Mouse (Mus musculus) E14TG2a.4 (cell line): Measurements from ENCODE around the gene Pola2.
A peak's percentile ranks its signal among the peaks of the same experiment; 100 is the strongest.

Experiments
- H3K27me3 ChIP-seq: 2 replicates; pipeline ENCODE4 v1.6.1; 2014; ENCODE audit warnings: low read length, control low read depth; ENCODE audit not compliant: insufficient read depth
- H3K36me3 ChIP-seq: 2 replicates; pipeline ENCODE4 v1.6.1; 2014; ENCODE audit warnings: low read length, control low read depth; ENCODE audit not compliant: insufficient read depth
- H3K4me1 ChIP-seq: replicated peaks from 2 replicates; pipeline ENCODE4 v1.6.1; 2014; ENCODE audit warnings: low read depth, low read length, control low read depth
- H3K4me3 ChIP-seq: replicated peaks from 2 replicates; pipeline ENCODE4 v1.5.1; 2014; ENCODE audit warnings: mild to moderate bottlenecking, low read length
- H3K9me3 ChIP-seq: 2 replicates; pipeline ENCODE4 v1.6.1; 2014; ENCODE audit warnings: low read length, control low read depth
- CTCF ChIP-seq: conservative IDR thresholded peaks from 2 replicates; pipeline ENCODE4 v1.5.1; 2014; ENCODE audit warnings: low read length
- NANOG ChIP-seq: IDR thresholded peaks from 2 replicates; pipeline ENCODE4 v1.6.1; 2014; ENCODE audit warnings: borderline replicate concordance, low read length, mixed read lengths
- POU5F1 ChIP-seq: IDR thresholded peaks from 2 replicates; pipeline ENCODE4 v1.6.1; 2014; ENCODE audit warnings: low read length, borderline replicate concordance

Pola2 gene

GRCm38 (mm10) chr19:5980477-5980876, 16.5 kb upstream of the Pola2 start:
- no peaks in the 10 kb centered on the region for H3K27me3 ChIP-seq
- H3K4me1 ChIP-seq: peaks cover 21% of the 10 kb centered on the region
- H3K36me3 ChIP-seq: no peaks in the 10 kb centered on the region
- H3K9me3 ChIP-seq: no peaks in the 10 kb centered on the region
- TF ChIP-seq CTCF: no peak
- TF ChIP-seq POU5F1: no peak
- TF ChIP-seq NANOG: no peak
- no peak overlapping the region for H3K4me3 ChIP-seq

DNA sequence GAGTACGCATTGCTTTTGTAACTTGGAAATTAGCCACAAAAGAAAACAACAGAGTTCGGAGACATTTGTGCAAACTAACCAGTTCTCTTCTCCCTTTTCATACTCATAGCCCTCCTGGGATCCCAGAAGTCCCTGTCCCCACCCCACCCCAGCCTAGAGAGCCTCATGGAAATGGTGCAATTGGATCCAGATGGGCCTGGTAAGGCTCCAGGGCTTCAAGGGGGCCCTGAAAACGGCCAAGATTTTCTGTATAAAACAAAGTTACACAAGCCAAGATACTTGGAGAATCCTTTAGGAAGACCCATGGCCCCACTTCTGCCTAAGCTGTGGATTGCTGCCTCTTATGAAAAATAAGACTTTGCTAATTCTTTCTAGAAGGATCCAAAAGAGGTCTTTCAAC, 13.7 kb upstream of the Pola2 start:
- TF ChIP-seq NANOG (no peak), POU5F1 (no peak), CTCF (no peak)
- Histone ChIP-seq H3K4me3 (no peak overlapping the region), H3K4me1 (peaks cover 16% of the 10 kb centered on the region), H3K27me3 (no peaks in the 10 kb centered on the region), H3K9me3 (no peaks in the 10 kb centered on the region), H3K36me3 (no peaks in the 10 kb centered on the region)

DNA sequence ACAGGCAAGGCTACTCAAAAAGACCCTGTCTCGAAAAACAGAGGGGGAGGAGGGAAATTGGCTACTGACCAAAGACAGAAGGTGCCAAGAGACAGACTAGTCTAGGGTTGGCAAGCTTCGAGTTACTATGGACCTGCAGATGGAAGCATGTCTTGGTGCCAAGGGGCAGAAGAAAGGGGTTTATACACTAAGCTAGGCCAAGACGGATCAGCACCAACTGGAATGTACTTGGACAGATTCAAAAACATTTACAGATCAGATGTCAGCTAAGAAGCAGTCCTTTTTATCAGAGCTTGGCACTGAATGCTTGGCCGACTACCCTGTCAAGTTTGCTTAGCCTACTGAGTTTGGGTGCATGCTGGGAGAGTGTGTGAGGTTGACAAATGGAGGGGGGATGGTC, 11.7 kb upstream of the Pola2 start:
- Histone ChIP-seq H3K27me3 (0 out of 2 replicates have a peak, but pooled peaks cover 3% of the 10 kb centered on the region), H3K4me1 (peaks cover 9% of the 10 kb centered on the region), H3K36me3 (no peaks in the 10 kb centered on the region), H3K9me3 (no peaks in the 10 kb centered on the region), H3K4me3 (no peak overlapping the region)
- TF ChIP-seq POU5F1: no peak
- no peak for TF ChIP-seq CTCF
- TF ChIP-seq NANOG: no peak

GRCm38 (mm10) chr19:5975112-5975511, 11.1 kb upstream of the Pola2 start:
- TF ChIP-seq NANOG: no peak
- TF ChIP-seq CTCF: no peak
- TF ChIP-seq POU5F1: no peak

DNA sequence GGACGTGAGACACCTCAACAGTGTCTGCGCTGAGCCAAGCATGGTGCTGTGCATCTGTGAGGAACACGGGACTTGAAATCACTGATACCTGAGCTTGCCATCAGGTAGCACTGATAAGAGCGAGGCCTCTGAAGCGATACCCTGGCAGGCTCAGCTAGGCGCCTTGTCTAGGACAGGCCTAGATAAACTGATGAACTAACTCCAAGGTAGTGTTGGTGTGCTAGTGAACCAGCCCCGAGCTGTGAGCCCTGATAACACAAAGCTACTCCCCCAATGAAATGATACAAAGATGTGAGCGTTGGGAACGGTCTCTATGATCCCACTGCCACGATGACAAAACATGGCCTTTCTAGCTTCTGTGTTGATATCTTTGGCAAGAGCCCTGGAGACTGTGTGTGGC, 3.7 kb upstream of the Pola2 start:
- Histone ChIP-seq H3K4me1 (peaks cover 44% of the 10 kb centered on the region), H3K4me3 (no peak overlapping the region), H3K9me3 (no peaks in the 10 kb centered on the region), H3K27me3 (0 out of 2 replicates have a peak, but pooled peaks cover 3% of the 10 kb centered on the region), H3K36me3 (peaks cover under 1% of the 10 kb centered on the region)
- TF ChIP-seq CTCF (no peak), POU5F1 (no peak), NANOG (no peak)

More at GRCm38 (mm10) chr19:5975112-5975511, 11.1 kb upstream of the Pola2 start:
- H3K9me3 ChIP-seq: no peaks in the 10 kb centered on the region
- no peak overlapping the region for H3K4me3 ChIP-seq
- H3K4me1 ChIP-seq: peaks cover 3% of the 10 kb centered on the region
- no peaks in the 10 kb centered on the region for H3K36me3 ChIP-seq
- H3K27me3 ChIP-seq: 0 out of 2 replicates have a peak, but pooled peaks cover 3% of the 10 kb centered on the region

DNA sequence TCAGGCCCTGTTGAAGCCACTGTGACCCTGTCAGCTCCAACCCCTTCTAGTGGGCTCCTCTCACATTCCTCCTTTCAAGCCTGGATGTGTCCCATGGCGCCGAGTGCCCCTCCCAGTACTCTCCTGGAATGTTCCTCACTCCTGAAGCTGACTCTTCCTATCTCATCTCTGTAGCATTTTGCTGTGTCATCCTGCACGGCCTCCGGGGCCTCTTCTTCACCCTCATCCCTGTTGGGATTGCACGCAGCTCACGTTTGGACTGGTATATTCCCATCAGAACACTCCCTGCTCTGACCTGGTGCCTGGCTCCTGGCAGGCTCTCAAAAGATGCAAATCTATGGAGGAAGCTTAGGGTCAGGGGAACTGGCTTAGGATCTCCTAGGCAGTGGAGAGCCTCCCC, 2.8 kb upstream of the Pola2 start:
- Histone ChIP-seq H3K4me1 (peaks cover 50% of the 10 kb centered on the region), H3K27me3 (0 out of 2 replicates have a peak, but pooled peaks cover 3% of the 10 kb centered on the region), H3K36me3 (peaks cover 6% of the 10 kb centered on the region), H3K4me3 (peak overlapping the region; percentile 29; the same call in 1 of the 2 replicates), H3K9me3 (no peaks in the 10 kb centered on the region)
- TF ChIP-seq NANOG (no peak), CTCF (no peak), POU5F1 (no peak)

- Histone ChIP-seq H3K27me3 (no peaks in the 10 kb centered on the region), H3K36me3 (peaks cover 15% of the 10 kb centered on the region), H3K9me3 (no peaks in the 10 kb centered on the region), H3K4me1 (peaks cover 59% of the 10 kb centered on the region), H3K4me3 (no peak overlapping the region)
- TF ChIP-seq NANOG (no peak), POU5F1 (no peak), CTCF (no peak)
These were observed 1.9 kb upstream of the Pola2 start for GRCm38 (mm10) chr19:5965910-5966309.

GRCm38 (mm10) chr19:5965280-5965679, 1.3 kb upstream of the Pola2 start:
- Histone ChIP-seq H3K4me3 (no peak overlapping the region), H3K4me1 (peaks cover 60% of the 10 kb centered on the region), H3K9me3 (no peaks in the 10 kb centered on the region), H3K36me3 (peaks cover 21% of the 10 kb centered on the region), H3K27me3 (no peaks in the 10 kb centered on the region)
- TF ChIP-seq CTCF: peak; percentile 86
- TF ChIP-seq POU5F1: no peak

- Histone ChIP-seq H3K4me3 (peak overlapping the region; percentile 93), H3K4me1 (peaks cover 60% of the 10 kb centered on the region), H3K36me3 (peaks cover 26% of the 10 kb centered on the region), H3K27me3 (no peaks in the 10 kb centered on the region), H3K9me3 (no peaks in the 10 kb centered on the region)
- TF ChIP-seq NANOG: no peak
- TF ChIP-seq POU5F1: no peak
- no peak for TF ChIP-seq CTCF
These were observed 802 bp upstream of the Pola2 start for GRCm38 (mm10) chr19:5964804-5965203.
